Mouse (Mus musculus) regulatory T cell (primary cell): Measurements from ENCODE around the gene Pknox2.

Experiments
- in situ Hi-C: fragments of 300-600 bp; cut with MboI, MseI; formaldehyde crosslinking; loops from one replicate; pipeline ENCODE4 v1.15.1; 2025; ENCODE audit warnings: high pct_unique_total_duplicates

Gene Pknox2

DNA sequence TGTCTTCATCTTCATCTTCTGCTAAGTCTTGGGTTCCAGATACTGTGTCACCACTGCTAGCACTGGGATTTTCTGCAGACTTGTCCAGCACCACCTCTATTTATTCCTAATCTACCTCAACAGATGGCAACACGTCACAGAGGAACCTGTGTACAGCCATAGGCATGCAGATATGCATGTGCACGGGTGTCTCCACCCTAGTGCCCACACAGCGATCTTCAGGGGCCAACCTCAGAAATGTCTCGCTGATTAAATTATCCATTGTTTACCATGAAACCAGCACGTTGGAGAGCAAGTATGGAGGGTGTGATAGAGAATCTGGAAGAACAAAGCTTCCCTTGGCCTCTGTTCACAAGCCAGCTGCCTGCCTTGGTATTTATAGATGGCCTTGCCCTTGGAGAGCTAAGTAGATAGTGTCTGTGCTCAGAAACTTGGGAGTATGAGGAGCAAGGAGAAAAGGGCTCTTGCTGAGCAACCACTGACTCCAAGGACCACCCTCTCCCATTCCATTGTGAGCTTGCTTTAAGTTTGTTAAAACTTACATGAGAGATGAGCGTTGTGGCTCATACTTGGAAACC, 253.7 kb downstream of the Pknox2 start:
- in situ Hi-C loops = no loop called here

DNA sequence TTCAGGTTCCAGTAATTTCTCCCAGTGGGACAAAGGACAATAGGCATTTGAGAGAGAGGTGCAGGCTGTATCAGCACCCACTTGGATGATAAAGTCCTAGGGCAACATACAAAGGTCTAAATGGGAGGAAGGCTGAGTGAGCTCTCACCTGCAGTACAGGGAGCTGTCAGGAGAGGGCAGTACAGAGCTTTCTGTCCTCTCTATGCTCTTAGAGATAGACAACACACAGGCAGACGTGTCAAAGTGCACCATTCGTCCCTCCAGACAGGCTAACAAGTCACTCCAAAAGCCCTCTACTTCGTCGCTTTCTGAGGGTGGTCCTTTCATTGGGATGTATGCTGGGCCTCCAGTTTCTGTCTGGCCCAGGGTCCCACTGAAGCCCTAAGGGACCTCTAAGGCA, 256.7 kb downstream of the Pknox2 start:
- in situ Hi-C loops = no loop called here

DNA sequence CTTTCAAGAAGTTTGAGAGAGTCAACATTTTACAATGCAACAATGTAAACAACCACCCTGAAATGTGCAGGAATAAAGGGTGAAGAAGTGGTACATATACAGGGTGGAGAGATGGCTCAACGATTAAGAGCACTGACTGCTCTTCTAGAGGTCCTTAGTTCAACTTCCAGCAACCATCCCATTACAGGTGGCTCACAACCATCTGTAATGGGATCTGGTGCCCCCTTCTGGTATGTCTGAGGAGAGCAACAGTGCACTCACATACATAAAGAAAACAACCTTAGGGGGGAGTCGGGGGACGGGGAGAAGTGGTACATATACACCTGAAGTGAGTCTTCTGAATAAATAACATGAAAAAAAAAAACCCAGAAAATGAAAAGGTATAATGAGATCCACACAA, 262.0 kb downstream of the Pknox2 start:
- in situ Hi-C loops = no loop called here

DNA sequence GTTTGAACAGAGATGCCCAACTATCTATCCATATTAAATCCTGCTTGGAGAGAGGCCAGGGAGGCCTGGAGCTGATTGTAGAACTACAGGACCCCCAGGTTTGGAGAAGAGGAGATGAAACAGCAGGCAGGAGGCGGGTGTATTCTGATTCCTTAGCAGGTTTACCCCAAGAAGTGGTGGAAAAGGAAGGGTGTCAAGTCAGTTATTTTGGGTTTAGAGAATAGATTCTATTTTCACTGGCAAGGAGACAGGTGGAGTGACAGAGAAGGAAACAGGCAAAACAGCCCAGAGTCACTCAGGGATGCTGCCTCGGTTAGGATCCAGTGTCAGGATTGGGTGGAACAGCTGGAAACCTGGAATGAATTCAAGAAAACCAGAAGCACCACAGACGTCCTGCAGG, 263.6 kb downstream of the Pknox2 start:
- in situ Hi-C loops = no loop called here

DNA sequence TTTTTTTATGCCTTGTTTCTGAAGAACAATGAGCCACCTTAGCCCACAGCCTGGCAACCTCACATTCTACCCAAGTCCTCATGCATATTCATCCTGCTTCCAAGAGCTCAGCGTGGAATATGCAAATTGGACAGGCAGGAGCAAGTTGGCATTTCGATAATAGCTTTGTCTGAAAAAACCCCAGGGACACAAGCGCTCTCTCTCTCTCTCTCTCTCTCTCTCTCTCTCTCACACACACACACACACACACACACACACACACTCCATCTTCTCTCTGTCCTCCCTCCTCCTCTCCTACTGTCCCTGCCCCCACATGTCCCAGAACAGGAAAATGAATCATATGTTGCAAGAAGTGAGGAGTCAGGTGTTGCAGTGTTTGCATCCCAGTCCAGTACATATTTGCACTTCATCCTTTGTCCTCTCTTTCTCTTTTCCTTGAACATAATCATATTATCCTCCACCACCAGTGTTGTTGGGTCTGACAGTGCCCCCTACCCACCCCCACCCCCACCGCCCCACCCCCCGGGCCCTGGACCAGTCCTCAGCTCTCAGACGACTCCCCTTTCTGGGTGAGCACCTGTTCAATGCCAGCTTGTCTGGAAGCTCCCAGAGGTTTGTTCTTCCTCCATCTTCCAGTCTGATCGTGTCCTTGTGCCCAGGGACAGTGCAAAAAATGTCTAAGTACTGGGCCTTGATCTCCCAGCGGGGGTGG, 265.0 kb downstream of the Pknox2 start:
- in situ Hi-C loops = no loop called here

DNA sequence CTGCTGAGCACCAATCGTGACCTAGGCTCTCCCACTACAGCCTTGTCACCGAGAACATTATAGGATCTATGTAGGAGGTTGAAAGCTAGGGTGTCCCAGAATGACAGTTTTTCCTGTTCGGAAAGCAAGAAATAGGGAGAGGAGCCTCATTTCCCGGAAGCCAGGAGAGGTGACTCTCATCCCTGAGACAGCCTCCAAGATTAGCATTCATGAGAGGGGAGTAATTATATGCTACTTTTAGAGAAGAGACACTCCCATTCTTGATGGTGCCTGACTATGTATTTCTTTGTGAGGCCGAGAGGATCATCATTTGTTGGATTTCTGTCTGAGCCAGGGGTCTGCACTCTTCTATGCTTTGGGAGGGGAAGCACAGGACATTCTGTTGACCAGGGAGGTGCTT, 265.6 kb downstream of the Pknox2 start:
- in situ Hi-C loops = no loop called here

DNA sequence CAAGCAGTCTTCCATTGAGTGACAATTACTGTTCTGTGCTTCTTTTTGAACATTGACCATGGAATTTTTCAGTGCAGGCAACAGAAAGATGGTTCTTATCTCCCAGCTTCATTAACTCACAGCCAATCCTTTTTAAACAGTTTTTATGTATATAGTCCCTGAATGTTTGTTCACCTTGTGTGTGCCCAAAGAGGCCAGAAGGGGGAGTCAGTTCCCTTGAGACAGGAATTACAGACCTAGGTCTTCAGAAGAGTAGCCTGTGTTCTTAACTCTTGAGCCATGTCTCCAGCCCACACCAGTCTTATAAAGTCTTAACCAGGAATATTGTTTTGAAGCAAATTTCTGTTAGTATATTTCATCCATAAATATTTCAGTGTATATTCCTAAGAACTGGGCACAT, 270.4 kb downstream of the Pknox2 start:
- in situ Hi-C loops = no loop called here

DNA sequence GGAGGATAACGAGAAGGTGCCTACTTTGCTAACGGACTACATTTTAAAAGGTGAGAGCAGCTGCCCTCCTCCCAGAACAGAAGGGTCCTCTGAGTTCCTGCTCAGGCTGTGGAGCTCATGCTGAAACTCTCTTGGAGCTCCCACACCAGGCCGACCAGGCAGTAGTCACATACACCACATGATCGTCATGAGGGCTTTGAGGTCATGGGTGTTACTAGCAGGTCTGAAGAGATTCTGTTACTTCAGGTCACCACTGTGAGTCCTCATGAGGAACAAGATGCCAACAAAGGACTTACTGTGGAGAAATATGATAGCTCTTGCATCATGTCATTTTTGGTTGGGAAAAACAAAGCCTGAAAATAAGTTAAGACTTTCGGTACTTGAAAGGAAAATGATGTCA, 270.9 kb downstream of the Pknox2 start:
- in situ Hi-C loops = no loop called here

DNA sequence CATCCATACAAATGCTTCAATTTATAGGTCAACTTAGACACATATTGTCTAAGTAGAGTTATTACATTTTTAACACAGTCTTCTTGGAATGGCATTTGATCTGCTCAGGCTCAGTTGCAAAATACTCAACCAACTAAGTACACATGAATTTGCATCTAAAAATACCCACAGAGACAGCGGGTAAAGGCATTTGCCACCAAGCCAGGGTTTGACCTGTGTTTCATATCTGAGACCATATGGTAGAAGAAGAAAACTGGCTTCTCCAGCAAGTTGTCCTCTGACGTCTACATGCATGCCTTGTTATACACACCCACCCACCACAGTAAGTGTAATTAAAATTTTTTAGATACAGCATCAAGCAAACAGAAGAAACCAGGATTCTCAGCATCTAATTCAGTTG, 273.4 kb downstream of the Pknox2 start:
- in situ Hi-C loops = no loop called here

DNA sequence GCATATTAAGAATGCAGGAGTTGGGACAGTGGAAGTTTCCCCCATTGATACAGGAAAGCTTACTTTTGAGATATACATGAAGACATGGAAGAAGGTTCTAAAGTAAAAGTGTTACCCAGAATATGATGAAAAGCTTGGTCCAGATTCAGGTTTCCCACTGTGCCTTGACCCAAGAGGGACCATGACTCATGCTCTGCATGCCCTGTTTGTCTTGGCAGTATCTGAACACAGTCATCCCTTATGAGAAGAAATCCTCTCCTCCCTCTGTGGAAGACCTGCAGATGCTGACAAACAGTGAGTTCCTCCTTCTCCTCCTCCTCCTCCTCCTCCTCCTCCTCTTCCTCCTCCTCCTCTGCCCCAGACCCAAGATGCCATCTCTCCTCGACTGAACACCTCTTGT, 276.9 kb downstream of the Pknox2 start:
- in situ Hi-C loops = no loop called here

DNA sequence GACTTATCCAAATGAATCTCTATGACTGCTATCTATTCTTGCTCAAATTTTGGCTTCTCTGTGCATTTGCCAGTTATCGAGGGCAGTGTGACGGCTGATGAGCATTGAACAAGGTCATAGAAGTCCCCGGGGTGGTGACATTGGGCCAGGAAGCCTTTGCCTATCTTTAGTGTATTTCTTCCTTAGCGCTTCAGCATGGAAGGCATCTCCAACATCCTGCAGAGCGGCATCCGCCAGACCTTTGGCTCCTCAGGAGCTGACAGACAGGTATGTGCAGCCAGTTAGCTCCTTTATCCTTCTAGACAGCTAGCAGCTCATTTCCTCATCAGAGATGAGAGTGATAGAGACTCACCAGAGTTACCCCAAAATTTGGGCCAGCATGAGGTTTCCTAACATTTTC, 278.5 kb downstream of the Pknox2 start:
- in situ Hi-C loops = no loop called here

DNA sequence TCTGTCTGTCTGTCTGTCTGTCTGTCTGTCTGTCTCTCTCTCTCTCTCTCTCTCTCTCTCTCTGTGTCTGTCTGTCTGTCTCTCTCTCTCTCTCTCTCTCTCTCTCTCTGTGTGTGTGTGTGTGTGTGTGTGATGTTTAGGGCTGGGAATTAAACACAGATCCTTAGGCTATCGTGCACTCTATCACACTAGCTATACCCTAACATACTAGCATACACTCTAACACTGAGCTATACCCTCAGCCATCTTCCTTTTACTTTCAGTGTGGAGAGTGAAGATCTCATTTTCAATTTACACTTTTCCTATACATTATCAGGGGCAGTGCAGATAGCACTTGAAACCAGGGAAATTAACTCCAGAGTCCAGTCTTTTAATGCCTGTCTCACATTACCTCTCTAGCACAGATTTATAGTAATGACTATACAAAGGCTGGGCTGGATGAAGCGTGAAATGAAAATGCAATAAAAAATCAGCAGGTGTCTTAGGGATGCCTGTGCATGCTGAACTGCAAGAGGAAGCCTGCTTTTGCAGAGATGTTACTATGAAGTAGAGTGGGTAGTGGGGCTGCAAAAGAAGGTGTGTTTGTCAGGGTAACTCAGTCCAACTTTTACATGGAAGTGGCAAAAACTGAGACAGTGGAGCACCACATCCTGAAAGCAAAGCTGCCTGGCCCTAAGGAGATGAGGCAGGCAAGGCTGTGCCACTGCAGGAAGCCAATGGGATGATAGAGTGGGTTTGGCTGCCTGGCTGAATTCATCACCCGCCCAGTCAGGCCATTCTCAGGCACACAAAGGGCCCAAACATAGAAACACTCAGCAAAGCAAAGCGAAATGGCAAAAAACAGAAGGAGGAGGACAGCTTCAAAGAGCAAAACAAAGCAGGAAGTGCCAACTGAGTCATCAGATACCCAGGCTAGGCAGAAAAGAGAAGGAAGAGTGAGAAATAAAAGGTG, 282.1 kb downstream of the Pknox2 start:
- in situ Hi-C loops = no loop called here

DNA sequence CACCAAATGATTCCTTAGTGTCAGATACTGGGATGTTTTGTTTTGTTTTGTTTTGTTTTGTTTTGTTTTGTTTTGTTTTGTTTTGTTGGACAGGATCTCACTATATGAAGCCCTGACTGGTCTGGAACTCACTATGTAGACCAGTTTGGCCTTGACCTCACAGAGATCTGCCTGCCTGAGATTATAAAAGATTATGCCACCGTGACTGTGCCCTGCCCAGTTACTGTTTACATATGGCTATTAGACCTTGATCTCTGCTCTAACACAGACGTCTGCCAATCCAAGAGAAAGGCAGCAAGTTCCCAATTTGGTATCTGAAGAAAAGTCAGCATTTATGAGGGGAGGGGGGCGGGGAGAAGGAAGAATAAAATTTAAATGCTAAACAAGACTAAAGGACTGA, 283.5 kb downstream of the Pknox2 start:
- in situ Hi-C loops = no loop called here

DNA sequence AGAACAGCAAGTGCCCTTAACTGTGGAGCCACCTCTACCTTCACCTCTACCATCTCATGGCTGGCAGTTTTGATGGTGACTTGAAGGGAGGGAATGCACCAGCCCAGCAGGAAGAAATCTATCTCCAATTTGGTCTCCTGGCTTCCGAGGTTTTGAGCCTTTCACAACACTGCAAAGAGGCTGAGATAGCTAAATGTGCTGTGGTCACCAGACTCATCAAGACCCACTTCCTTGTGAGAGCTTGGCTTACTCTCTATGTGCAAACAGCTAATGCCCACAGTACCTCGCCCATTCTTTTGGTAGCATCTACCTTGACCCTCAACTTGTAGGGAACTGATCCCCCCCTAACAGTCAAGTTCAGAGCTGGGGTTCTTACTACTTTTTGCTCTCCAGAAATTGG, 284.6 kb downstream of the Pknox2 start:
- in situ Hi-C loops = no loop called here

DNA sequence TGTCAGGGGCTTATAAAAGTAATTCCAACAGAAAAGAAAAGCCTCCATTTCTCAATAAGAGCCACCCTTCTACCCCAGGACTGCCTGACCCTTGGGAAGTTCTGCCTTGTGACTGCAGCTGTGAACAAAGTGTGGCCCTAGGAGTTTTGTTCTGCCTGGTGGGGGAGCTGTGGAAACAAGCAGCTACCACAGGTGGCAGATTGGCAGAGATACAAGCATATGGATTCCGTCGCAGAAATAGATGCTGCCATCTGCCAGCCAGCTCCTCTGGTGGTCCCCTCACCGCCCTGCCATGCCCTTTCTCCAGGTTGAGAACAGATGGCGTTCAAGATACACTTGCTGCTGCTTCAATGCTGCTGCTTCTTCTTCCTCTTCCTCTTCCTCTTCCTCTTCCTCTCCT, 288.5 kb downstream of the Pknox2 start:
- in situ Hi-C loops = loop anchor here (5.0 kb wide), 1 partner anchor 41 kb away; no protein-coding TSS in a partner anchor

DNA sequence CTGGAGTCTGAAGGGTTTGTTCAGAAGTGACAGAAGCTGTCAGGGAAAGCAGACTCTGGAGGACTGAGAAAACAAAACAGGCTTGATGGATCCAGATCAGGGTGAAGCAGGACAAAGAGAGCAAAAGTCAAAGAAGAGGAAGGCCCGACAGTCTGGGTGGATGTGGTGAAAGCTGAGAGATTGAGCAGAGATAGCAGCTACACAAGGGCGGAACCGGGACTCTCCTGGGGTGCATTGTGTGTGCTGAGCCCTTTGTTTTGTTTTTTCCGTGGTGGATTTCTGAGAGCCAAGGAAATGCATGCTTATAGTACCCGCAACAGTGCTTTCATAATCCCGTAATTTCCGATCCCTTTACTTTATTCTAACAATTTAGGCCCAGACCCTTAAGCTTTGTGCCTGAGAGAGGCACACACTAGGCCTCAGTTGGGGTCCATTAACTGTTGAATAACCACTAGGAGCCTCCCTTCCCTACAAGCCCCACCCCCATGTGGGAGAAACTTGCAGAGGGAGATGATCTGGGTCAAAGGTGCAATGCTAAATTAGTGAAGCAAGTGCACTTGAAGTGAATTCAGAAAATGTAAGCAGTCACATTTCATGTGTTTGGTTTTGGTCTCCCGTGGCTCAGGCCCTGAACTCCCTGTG, 289.6 kb downstream of the Pknox2 start:
- in situ Hi-C loops = loop anchor here (5.0 kb wide), 1 partner anchor 40 kb away; no protein-coding TSS in a partner anchor

DNA sequence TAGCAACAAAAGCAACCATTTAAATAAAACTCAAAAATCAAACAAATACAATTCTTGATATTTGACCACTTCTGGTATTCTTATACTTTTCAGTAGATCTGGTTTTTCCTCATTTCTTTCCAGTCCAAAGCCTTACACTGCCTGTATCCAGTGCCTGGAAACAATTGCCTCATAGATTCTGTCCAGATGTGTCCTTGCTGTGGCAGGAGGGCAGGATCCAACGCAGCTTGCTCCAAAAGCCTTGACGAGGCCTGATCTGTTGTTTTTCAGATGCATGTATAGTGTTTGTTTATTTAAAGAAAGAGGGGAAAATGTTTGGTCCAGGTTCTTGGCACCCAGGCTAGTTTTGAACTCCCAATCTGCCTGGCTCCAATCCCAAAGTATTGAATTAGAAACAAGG, 290.9 kb downstream of the Pknox2 start:
- in situ Hi-C loops = loop anchor here (5.0 kb wide), 1 partner anchor 39 kb away; no protein-coding TSS in a partner anchor

DNA sequence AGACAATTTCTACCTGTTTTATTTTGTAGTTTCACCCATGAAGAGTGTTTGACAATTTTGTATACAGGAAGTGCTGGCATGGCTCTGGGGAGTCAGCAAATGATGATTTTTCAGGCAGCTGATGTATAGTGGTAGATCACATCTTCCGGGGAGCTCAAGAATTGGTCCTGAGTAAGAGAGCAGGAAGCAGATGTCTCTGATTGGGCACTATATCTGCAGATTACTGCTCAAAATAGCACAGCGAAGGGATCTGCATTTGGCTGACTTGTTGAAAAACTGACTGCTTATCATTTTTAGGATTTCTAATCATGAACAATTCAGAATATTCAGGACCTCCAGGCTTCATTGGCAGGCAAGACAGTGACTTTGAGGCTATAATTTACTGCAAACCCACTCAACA, 295.0 kb downstream of the Pknox2 start:
- in situ Hi-C loops = no loop called here

DNA sequence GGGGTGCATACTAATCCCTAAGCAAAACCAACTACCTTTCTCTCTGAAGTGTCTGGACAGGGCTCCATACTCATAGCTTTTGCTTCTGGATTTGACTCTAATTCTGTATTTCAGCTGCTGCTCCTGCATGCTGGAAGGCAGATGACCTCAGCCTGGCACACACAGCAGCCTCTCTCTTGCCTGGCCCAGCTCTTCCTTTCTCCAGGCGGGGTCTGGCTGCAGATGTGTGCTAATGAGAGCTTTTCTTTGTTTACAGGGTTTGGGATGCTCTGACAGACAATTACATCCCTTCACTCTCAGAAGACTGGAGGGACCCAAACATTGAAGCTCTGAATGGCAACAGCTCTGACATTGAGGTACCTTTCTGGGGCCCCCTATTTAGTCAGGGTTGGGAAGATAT, 297.1 kb downstream of the Pknox2 start:
- in situ Hi-C loops = no loop called here

DNA sequence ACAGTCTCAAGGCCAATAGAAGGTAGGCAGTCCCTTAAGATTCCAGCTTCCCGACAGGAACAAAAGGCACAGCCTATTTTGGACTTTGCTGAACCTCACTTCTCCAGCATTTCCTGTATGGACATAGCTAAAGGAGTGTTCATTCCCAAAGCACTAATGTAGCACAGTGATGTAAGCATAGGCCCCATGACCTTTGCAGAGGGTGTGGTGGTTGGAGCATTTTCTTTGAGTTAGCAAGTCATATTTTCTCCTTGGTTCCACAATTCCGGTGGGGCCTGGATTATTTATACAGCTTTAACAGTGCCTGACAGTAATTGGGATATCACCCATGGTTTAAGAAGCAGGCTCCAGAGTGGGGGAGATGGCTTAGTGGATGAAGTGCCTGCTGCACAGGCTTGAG, 298.5 kb downstream of the Pknox2 start:
- in situ Hi-C loops = no loop called here

DNA sequence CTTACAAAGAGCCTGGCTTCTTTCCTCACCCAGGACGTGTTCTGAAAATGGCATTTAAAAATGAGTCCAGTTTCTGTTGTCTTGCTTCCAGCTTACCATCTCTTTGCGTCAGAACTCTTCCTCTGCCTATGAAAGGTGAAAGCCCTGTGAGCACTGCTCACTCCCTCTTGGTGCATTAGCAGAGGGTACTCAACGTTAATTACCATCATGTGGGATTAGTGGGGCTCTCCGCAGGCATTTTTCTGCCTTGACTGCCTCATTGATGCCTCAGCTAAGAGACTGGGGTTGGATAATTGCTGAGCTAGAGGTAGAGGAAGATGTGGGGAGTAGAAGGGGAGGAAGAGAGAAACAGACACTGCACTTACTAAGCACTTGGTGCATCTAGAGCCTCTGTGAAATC, 300.9 kb downstream of the Pknox2 start:
- in situ Hi-C loops = no loop called here
